Mouse (Mus musculus) frontal cortex, postnatal 14 days (tissue): ENCODE measurements around the gene Slfn14.
"Not testable (repeated sequence)": the region's sequence is repeated elsewhere in the genome, so short reads cannot be mapped to it uniquely, and the experiment has no call there.

ENCODE experiments used
- DNase-seq, 2 experiments: peaks; one replicate each; pipeline ENCODE4 v3.0.0; 2022; ENCODE audit warnings: low spot score in 2 of 2

Slfn14 gene

DNA sequence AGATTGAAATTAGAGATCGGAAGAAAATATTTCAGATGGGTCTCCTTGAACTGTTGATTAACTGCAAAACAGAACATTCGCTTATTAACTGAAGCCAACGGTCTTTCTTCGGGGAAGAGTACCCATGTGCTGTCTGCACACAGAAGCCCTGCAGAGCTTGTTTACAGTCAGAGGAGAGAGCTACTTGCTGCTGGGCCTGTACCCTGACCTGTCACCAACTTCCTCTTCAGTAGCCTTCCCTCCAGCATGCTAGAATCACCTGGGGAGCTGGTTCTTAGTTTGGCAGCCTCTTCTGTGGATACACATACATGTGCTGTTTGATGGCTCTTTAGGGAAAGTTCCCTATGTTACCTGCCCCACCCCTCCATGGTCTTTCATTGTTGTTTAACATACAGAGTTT lies 899 bp downstream of the Slfn14 start:
- no peak for DNase-seq

DNA sequence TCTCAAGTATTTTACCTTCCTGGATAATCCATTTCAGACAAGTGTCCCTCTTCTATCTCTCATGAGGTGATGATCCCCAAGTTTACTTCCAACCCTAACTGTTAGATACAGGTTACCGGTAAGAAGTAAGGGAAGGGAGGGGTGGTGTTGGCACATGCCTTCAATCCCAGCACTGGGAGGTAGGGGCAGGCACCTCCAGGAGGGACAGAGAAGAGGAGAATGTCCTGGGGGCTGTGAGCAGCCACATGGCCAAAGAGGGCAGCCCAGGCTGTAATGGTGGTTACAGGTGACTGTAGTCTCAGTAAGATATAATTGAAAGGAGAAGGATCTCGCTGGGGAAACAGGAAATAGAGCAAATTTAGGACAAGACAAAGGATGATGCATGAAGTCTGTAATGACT lies 4.4 kb downstream of the Slfn14 start:
- no peak for DNase-seq

DNA sequence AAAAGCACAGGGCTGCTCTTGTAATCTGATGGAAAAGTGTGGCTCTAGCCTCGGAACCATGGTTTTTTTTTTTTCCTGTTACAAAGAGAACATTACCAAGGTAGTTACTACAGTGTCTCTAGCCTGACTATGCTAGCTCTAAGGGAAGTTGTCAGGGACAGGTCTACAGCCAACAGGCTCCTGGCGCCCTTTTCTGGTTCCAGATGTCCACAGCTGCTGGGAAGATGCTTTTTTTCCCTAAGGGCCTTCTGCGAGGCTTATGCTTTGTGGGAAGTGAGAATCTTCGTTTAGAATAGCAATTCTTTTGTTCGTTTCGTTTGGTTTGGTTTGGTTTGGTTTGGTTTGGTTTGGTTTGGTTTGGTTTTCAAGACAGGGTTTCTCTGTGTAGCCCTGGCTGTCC lies 6.8 kb downstream of the Slfn14 start:
- DNase-seq: no peak

DNA sequence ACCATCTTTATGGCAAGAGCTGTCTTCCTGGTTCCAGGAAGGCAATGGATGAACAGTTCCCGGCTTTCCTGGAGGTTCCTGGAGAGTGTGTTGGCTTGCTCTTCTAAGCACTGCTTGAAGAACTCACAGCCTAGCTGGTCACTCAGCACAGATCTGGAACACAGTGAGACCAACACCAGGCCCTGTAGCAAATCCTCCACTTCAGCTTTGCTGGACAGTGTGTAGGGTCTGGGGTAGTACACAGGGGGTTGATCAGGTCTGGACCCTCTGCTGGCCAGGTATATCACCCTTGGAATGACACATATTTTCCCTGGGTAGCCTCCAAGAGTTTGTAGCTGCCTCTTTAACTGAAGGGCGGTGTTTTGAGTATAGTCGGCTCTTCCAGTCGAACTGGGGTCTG lies 7.5 kb downstream of the Slfn14 start:
- DNase-seq: no peak

GRCm38 (mm10) chr11:83276251-83276650 lies 10.3 kb downstream of the Slfn14 start:
- no peak for DNase-seq

GRCm38 (mm10) chr11:83271951-83272843 lies 14.3 kb downstream of the Slfn14 start:
- DNase-seq: no peak

- DNase-seq: peak; percentile 71 to 76
These were observed 15.2 kb downstream of the Slfn14 start for GRCm38 (mm10) chr11:83271151-83271950.

DNA sequence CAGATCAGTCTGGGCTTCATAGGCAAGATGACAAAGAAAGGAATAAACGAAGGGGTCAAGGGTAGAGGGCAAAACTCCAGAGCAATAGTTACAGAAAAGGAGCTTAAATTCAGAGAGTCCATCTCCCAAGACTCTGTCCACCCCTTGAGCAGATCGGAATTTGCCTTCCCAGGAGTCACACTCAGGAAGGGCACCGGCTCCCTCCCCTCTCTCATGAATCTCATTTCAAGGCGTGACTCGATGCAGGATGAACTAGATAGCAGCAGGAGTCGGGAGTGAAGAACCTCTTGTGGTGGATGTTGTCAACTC lies 15.7 kb downstream of the Slfn14 start:
- no peak for DNase-seq

DNA sequence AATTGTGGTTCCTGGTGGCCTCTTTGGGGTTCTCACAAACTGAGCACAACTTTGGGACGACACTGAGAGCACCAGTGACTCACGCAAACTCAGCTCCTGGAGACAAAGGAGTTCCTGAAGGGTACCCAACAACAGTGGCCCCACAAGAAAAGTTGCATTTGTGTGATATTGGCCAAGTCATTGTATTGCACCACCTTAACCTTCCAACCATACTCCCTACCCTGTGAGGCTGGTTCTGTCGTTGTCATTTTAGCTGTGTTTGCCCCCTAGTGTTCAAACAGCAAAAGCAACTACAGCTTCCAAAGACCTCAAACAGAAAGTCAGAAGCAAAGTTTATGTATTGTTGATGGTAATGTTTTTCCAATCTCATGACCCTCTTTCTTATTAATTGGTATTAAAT lies 23.4 kb downstream of the Slfn14 start:
- DNase-seq: no peak

DNA sequence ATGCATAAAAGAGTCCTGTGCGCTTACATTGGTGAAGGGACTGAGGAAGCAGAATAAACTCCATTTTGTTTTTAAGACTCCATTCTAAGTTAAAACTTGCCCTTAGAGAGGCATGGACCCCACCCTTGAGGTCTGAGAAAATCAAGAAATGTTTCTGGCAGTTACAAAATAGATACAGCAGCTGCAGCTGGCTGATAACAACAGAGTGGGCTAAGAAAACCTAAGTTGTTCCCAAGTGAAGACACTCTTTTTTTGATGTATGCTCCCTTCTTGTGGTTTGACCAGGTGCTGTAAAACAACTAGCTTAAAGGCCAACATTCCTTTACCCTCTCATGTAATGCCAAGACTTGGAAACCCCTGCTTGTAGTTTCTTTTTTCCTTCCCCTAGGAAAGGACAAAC lies 23.9 kb downstream of the Slfn14 start:
- no peak for DNase-seq

DNA sequence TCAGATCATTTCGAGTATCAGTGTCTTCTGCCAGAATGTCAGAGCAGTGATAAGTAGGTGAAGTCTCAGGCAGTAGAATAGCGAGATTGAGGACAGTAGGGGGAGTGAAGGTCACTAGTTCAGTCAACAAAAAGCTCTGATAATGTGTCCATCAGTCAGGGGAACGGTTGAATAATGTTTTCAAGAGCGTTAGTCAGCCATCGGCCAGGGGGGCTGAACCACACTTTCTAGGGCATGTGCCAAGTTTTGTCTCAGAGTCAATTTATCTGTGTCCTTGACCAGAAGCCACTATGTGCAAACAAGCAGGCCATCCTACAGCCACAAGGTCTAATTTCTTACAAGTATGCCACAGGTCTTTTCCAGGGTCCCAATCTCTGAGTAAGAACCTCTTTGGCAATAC lies 29.3 kb downstream of the Slfn14 start:
- DNase-seq: not testable (repeated sequence)

DNA sequence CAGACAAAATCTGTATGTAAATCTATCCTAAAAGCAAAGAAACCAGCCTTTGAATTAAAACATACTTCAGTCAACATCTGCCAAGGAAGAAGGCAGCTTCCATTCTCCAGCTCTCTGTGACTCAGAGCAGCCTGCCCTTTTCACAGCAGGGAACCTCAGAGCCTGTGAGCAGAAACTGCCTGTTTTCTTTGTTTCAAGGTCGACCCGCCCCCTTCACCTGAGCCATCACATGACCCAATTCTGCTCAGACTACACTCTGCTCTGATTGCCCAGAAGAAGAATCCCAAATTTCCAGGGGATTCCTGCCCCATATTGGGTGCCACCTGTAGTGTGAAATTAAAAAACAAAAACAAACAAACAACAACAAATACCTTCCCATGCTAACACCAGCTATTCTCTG lies 46.7 kb downstream of the Slfn14 start:
- DNase-seq: no peak

- DNase-seq: no peak
These were observed 48.1 kb downstream of the Slfn14 start for GRCm38 (mm10) chr11:83238389-83238788.

DNA sequence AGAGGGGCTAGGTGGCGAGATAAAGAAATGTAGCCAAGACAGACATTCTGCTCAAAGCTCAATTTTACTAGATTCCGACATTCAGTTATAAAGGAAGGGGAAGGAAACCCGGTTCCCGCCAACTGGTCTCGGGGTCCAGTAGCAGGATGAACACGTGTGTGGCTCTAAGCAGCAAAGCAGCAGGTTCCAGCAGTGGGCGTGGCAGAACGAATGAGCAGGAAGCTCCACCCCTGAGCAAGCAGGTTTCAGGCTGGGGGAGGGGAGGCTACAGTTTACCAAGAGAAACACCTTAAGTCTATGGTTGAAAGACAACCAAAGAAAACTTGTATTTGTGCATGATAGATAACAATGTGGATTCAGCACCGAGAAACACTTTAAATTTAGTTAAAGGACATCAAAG lies 49.1 kb downstream of the Slfn14 start:
- DNase-seq: not testable (repeated sequence)

DNA sequence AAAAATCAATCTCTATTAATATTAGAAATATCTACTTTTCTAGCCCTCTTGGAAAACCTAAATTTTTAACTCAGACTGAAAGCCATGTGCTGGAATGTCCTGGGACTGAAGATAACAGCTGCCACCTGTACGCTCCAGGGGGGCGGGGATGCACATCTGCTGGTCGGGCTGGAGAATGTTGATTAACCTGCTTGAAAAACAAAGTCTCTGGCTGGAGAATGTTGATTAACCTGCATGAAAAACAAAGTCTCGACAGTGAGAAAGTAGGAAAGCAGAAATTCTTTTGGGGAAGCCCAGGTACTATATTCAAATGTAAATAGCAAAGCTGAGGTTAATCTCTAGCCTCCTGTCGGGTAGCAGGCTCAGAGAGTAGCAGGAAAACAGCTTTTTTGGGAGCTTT lies 52.9 kb downstream of the Slfn14 start:
- not testable (repeated sequence) for DNase-seq

DNA sequence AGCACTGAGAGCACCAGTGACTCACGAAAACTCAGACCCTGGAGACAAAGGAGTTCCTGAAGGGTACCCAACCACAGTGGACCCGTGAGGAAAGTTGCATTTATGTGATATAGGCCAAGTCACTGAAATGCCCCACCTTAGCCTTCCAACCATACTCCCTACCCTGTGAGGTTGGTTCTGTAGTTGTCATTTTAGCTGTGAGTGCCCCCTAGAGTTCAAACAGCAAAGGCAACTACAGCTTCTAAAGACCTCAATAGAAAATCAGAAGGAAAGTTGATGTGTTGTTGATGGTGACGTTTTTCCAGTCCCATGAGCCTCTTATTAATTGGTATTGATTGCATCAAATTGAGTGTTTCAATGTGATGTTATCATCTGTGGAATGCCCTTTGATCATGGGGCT lies 55.6 kb downstream of the Slfn14 start:
- DNase-seq: no peak

- no peak for DNase-seq
These were observed 58.4 kb downstream of the Slfn14 start for GRCm38 (mm10) chr11:83227926-83228723.

- no peak for DNase-seq
These were observed 61.1 kb downstream of the Slfn14 start for GRCm38 (mm10) chr11:83225371-83225960.
